Mouse (Mus musculus): ENCODE measurements around the gene Nacc1. TPM values are rescaled to one million over a fixed set of nuclear protein-coding genes. Genes with fewer than 3 reads are reported as not detected.
"Not testable (repeated sequence)": the region's sequence is repeated elsewhere in the genome, so short reads cannot be mapped to it uniquely, and the experiment has no call there.

Gene Nacc1
- polyA plus RNA-seq, 1 experiment = 81.5 TPM

DNA sequence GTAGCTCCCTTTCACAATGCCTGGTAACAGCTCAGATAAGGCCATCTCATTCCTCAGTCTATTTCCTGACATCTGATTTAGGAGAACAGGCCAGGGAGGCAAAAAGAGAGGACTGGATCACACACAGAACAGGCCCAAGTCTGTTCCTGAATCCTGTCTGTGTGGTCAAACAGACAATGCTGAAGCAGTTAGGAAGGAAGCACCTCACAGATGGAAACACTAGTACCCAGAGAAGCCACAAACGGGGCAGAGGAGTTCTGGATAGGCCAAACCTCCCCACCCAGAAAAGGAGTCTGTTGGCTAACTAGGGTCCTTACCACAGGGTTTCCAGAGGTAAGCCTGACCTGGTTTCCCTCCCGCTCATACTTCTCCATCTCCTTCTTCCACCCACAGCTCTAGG is 5.4 kb downstream of the Nacc1 start:
- Histone ChIP-seq H3K79me2 (ENCODE audit: control insufficient read depth, insufficient read depth) (peaks cover 100% of the 10 kb centered on the region), H3K36me3 (ENCODE audit: control insufficient read depth, insufficient read depth) (peaks cover 62% of the 10 kb centered on the region), H3K79me3 (ENCODE audit: low read depth) (peaks cover 95% of the 10 kb centered on the region), H3ac (ENCODE audit: control insufficient read depth, insufficient read length, low read depth) (no peak overlapping the region), H3K4me3 (ENCODE audit: insufficient read depth, poor library complexity, severe bottlenecking) (no peak overlapping the region), H3K27me3 (ENCODE audit: control insufficient read depth, insufficient read depth, insufficient read length) (no peaks in the 10 kb centered on the region)
- TF ChIP-seq MAX (IDR thresholded peaks at IDR 0.05) (no peak), MYOD1 (IDR thresholded peaks at IDR 0.05; ENCODE audit: control insufficient read depth, insufficient read length, low read depth) (no peak), USF1 (IDR thresholded peaks at IDR 0.05; ENCODE audit: low read depth) (no peak), MYOG (IDR thresholded peaks at IDR 0.05; ENCODE audit: control insufficient read depth, extremely low read depth, insufficient read length) (no peak), CTCF (IDR thresholded peaks at IDR 0.05; ENCODE audit: control insufficient read depth, insufficient read depth, insufficient read length) (no peak), FOSL1 (IDR thresholded peaks at IDR 0.05; ENCODE audit: insufficient read depth, low read length, poor library complexity, severe bottlenecking) (no peak), CEBPB (IDR thresholded peaks at IDR 0.05; ENCODE audit: low read depth) (no peak)

DNA sequence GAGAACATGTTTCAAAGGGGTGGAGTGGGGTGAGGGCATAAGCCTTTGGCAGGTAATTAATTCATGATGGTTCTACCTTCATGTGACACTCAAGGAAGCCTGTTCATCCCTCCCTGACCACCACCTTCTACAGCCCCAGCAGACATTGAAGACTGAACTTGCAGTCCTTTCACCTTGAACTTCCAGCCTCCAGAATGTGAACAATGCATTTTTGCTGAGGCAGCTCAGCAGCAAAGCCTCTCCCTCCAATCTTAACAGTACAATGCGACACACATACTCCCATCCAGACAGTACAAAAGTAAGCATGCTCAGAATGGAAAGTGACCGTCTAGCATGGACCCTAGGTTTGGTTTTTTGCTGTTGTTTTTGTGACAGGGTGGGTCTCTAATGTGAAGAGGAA is 6.2 kb downstream of the Nacc1 start:
- Histone ChIP-seq H3K36me3 (ENCODE audit: control insufficient read depth, insufficient read depth) (peaks cover 65% of the 10 kb centered on the region), H3K79me2 (ENCODE audit: control insufficient read depth, insufficient read depth) (peaks cover 98% of the 10 kb centered on the region), H3K4me3 (ENCODE audit: insufficient read depth, poor library complexity, severe bottlenecking) (no peak overlapping the region), H3ac (ENCODE audit: control insufficient read depth, insufficient read length, low read depth) (no peak overlapping the region), H3K27me3 (ENCODE audit: control insufficient read depth, insufficient read depth, insufficient read length) (no peaks in the 10 kb centered on the region), H3K79me3 (ENCODE audit: low read depth) (peaks cover 92% of the 10 kb centered on the region)
- TF ChIP-seq MYOD1 (IDR thresholded peaks at IDR 0.05; ENCODE audit: control insufficient read depth, insufficient read length, low read depth) = no peak
- TF ChIP-seq CTCF (IDR thresholded peaks at IDR 0.05; ENCODE audit: control insufficient read depth, insufficient read depth, insufficient read length) = no peak
- no peak for TF ChIP-seq MYOG (IDR thresholded peaks at IDR 0.05; ENCODE audit: control insufficient read depth, extremely low read depth, insufficient read length)
- no peak for TF ChIP-seq MAX (IDR thresholded peaks at IDR 0.05)
- TF ChIP-seq CEBPB (IDR thresholded peaks at IDR 0.05; ENCODE audit: low read depth) = no peak
- TF ChIP-seq USF1 (IDR thresholded peaks at IDR 0.05; ENCODE audit: low read depth) = no peak
- TF ChIP-seq FOSL1 (IDR thresholded peaks at IDR 0.05; ENCODE audit: insufficient read depth, low read length, poor library complexity, severe bottlenecking) = no peak

DNA sequence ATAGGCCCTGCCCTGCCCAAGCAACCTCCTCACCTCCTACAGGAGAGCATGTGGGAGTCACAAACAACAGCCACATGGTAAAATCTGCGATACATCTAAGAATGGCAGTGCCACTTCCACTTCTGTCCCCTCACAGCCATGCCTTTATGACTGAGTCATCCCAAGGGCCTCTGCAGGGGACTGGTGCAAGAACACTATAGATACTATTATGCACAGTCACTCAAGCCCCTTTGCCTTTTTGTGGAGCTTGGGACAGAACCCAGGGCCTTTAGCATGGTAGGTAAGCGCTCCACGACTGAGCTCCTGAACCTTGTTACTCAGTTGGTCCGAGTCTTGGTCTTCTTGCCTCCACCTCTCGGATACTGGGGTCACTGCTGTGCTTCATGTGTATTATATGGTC is 10.4 kb downstream of the Nacc1 start:
- TF ChIP-seq MAX (IDR thresholded peaks at IDR 0.05) (no peak), MYOD1 (IDR thresholded peaks at IDR 0.05; ENCODE audit: control insufficient read depth, insufficient read length, low read depth) (no peak)
- H3K36me3 ChIP-seq (ENCODE audit: control insufficient read depth, insufficient read depth) = peaks cover 58% of the 10 kb centered on the region
- peaks cover 52% of the 10 kb centered on the region for H3K79me3 ChIP-seq (ENCODE audit: low read depth)
- H3ac ChIP-seq (ENCODE audit: control insufficient read depth, insufficient read length, low read depth) = no peak overlapping the region
- H3K79me2 ChIP-seq (ENCODE audit: control insufficient read depth, insufficient read depth) = peaks cover 57% of the 10 kb centered on the region
- no peak overlapping the region for H3K4me3 ChIP-seq (ENCODE audit: insufficient read depth, poor library complexity, severe bottlenecking)
- H3K27me3 ChIP-seq (ENCODE audit: control insufficient read depth, insufficient read depth, insufficient read length) = no peaks in the 10 kb centered on the region

DNA sequence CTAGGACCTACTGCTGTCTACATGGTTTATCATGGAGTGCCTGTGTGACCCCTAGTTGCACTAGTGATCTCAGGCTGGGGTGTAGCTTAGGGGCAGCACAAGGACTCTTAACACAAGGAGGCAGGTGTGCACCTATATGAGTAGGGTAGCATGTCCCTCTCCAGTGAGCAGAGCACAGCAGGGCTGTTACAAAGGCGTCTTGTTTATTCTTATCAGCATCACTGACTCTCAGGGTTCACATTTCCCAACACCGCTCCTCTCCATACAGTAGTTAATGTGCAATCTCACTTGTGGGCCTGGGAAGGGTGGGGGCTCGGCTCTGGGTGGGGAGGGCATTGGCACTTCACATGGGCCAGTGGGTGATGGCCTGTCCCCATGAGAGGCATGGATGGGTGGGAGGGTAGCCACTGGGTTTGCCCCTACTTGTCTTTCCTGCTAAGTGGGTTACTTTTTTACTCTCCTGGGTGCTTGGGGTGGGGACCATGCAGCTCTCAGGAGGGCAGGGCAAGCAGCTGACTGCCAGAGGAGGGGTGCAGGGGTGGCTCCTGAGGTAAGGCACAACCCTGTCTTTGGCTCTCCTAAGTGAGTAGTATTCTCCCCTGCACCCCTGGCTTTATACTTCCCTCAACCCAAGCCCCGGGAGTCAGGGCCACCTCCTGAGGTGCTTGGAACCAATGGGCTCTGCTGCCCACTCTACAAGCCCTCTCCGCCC is 17.2 kb downstream of the Nacc1 start:
- H3K27me3 ChIP-seq (ENCODE audit: control insufficient read depth, insufficient read depth, insufficient read length); H3K4me3 ChIP-seq (ENCODE audit: insufficient read depth, poor library complexity, severe bottlenecking); H3K79me3 ChIP-seq (ENCODE audit: low read depth); H3ac ChIP-seq (ENCODE audit: control insufficient read depth, insufficient read length, low read depth): not testable (repeated sequence)
- H3K79me2 ChIP-seq (ENCODE audit: control insufficient read depth, insufficient read depth) = peaks cover 18% of the 10 kb centered on the region
- H3K36me3 ChIP-seq (ENCODE audit: control insufficient read depth, insufficient read depth) = peaks cover 12% of the 10 kb centered on the region

DNA sequence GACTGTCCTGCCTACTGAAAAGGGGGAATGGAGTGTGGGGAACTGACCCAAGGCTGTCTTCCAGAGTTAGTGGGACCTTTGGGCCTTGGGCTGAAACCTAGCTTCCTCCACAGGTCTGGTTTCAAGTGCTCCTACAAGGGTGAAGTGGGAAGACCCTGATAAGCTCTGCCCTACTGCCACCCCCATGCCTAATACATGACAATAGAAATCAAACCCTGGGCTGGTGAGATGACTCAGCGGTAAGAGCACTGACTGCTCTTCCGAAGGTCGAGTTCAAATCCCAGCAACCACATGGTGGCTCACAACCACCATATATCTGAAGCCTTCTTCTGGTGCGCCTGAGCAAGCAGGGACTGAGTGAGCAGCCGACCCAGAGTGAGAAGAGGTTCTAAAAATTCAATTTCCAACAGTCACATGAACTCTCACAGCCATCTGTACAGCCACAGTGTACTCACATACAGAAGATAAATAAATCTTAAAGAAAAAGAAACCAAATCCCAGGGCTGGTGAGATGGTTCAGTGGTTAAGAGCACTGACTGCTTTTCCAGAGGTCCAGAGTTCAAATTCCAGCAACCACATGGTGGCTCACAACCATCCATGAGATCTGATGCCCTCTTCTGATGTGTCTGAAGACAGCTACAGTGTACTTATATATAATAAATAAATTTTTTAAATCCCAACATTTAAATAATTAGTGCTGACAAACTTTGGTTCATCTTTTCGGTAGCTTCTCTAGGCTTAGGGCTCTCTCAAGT is 18.8 kb downstream of the Nacc1 start:
- Histone ChIP-seq H3K4me3 (ENCODE audit: insufficient read depth, poor library complexity, severe bottlenecking) (no peak overlapping the region), H3K79me3 (ENCODE audit: low read depth) (peaks cover 8% of the 10 kb centered on the region), H3ac (ENCODE audit: control insufficient read depth, insufficient read length, low read depth) (no peak overlapping the region), H3K27me3 (ENCODE audit: control insufficient read depth, insufficient read depth, insufficient read length) (no peaks in the 10 kb centered on the region), H3K36me3 (ENCODE audit: control insufficient read depth, insufficient read depth) (peaks cover 12% of the 10 kb centered on the region), H3K79me2 (ENCODE audit: control insufficient read depth, insufficient read depth) (peaks cover 28% of the 10 kb centered on the region)
- TF ChIP-seq MAX (IDR thresholded peaks at IDR 0.05) (no peak), MYOD1 (IDR thresholded peaks at IDR 0.05; ENCODE audit: control insufficient read depth, insufficient read length, low read depth) (no peak), CTCF (IDR thresholded peaks at IDR 0.05; ENCODE audit: control insufficient read depth, insufficient read depth, insufficient read length) (no peak), CEBPB (IDR thresholded peaks at IDR 0.05; ENCODE audit: low read depth) (no peak), USF1 (IDR thresholded peaks at IDR 0.05; ENCODE audit: low read depth) (no peak)

DNA sequence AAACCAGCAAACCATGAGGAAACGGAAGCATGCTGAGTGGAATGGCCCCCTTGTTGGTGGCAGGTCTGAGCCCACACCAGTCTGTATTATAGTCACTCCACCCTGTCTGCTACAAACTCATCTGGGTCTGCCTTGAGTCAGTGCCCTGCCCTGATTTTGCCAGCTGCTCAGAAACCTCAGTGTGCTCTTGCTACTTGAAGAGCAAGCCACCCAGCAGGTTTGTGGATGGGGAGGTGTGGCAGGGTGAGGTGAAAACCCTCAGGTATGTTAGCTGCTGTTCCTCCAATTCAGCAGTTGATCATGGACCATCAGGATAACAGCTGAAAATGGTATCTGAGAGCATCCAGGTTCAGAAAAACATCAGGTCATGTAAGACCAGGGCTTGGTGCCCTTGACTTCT is 19.6 kb downstream of the Nacc1 start:
- Histone ChIP-seq H3K36me3 (ENCODE audit: control insufficient read depth, insufficient read depth) (peaks cover 7% of the 10 kb centered on the region), H3K27me3 (ENCODE audit: control insufficient read depth, insufficient read depth, insufficient read length) (no peaks in the 10 kb centered on the region), H3ac (ENCODE audit: control insufficient read depth, insufficient read length, low read depth) (no peak overlapping the region), H3K79me2 (ENCODE audit: control insufficient read depth, insufficient read depth) (peaks cover 28% of the 10 kb centered on the region), H3K79me3 (ENCODE audit: low read depth) (peaks cover 10% of the 10 kb centered on the region), H3K4me3 (ENCODE audit: insufficient read depth, poor library complexity, severe bottlenecking) (no peak overlapping the region)
- TF ChIP-seq MYOD1 (IDR thresholded peaks at IDR 0.05; ENCODE audit: control insufficient read depth, insufficient read length, low read depth) (no peak), MYOG (IDR thresholded peaks at IDR 0.05; ENCODE audit: control insufficient read depth, extremely low read depth, insufficient read length) (no peak), USF1 (IDR thresholded peaks at IDR 0.05; ENCODE audit: low read depth) (no peak), FOSL1 (IDR thresholded peaks at IDR 0.05; ENCODE audit: insufficient read depth, low read length, poor library complexity, severe bottlenecking) (no peak), CEBPB (IDR thresholded peaks at IDR 0.05; ENCODE audit: low read depth) (no peak), CTCF (IDR thresholded peaks at IDR 0.05; ENCODE audit: control insufficient read depth, insufficient read depth, insufficient read length) (no peak)
